Mouse (Mus musculus) MEL-GATA-1-ER (cell line): ENCODE data around the gene Pnmal2.
A peak's percentile ranks its signal among the peaks of the same experiment; 100 is the strongest.

Source experiments
- DNase-seq: peaks from one replicate; pipeline ENCODE4 v3.0.0-alpha.2; 2012; ENCODE audit warnings: low read depth; ENCODE audit errors: extremely low read depth

The Pnmal2 gene

GRCm38 (mm10) chr7:16916342-16917265 is 27.9 kb upstream of the Pnmal2 start:
- DNase-seq, result no peak

GRCm38 (mm10) chr7:16917447-16917846 is 27.0 kb upstream of the Pnmal2 start:
- no peak for DNase-seq

- no peak for DNase-seq
Observed at GRCm38 (mm10) chr7:16918014-16918413, 26.5 kb upstream of the Pnmal2 start.

- no peak for DNase-seq
Observed at GRCm38 (mm10) chr7:16918670-16919069, 25.8 kb upstream of the Pnmal2 start.

- DNase-seq, result no peak
Observed at GRCm38 (mm10) chr7:16919395-16920149, 24.9 kb upstream of the Pnmal2 start.

- DNase-seq, result no peak
Observed at GRCm38 (mm10) chr7:16920150-16920579, 24.3 kb upstream of the Pnmal2 start.

- no peak for DNase-seq
Observed at GRCm38 (mm10) chr7:16920818-16921791, 23.4 kb upstream of the Pnmal2 start.

- DNase-seq, result no peak
Observed at GRCm38 (mm10) chr7:16921881-16922335, 22.6 kb upstream of the Pnmal2 start.

- DNase-seq, result no peak
Observed at GRCm38 (mm10) chr7:16922360-16922973, 22.0 kb upstream of the Pnmal2 start.

GRCm38 (mm10) chr7:16923283-16924036 is 21.0 kb upstream of the Pnmal2 start:
- no peak for DNase-seq

GRCm38 (mm10) chr7:16924037-16924834 is 20.2 kb upstream of the Pnmal2 start, which contains the start of gene Calm3:
Gene Calm3 (minus strand): TSS chr7:16924114.
- DNase-seq, result peak; percentile 99

GRCm38 (mm10) chr7:16928341-16928740 is 16.1 kb upstream of the Pnmal2 start:
- no peak for DNase-seq

- DNase-seq, result no peak
Observed at GRCm38 (mm10) chr7:16930850-16931249, 13.6 kb upstream of the Pnmal2 start.

GRCm38 (mm10) chr7:16931968-16932627 is 12.4 kb upstream of the Pnmal2 start:
- DNase-seq, result peak; percentile 79

- DNase-seq, result no peak
Observed at GRCm38 (mm10) chr7:16932704-16933577, 11.5 kb upstream of the Pnmal2 start.

- no peak for DNase-seq
Observed at GRCm38 (mm10) chr7:16937312-16937711, 7.2 kb upstream of the Pnmal2 start.

GRCm38 (mm10) chr7:16938117-16938791 is 6.2 kb upstream of the Pnmal2 start:
- DNase-seq, result no peak
